Mouse (Mus musculus): Measurements from ENCODE around the gene Dimt1.
"Not testable (repeated sequence)": the region's sequence is repeated elsewhere in the genome, so short reads cannot be mapped to it uniquely, and the experiment has no call there.

Gene Dimt1

DNA sequence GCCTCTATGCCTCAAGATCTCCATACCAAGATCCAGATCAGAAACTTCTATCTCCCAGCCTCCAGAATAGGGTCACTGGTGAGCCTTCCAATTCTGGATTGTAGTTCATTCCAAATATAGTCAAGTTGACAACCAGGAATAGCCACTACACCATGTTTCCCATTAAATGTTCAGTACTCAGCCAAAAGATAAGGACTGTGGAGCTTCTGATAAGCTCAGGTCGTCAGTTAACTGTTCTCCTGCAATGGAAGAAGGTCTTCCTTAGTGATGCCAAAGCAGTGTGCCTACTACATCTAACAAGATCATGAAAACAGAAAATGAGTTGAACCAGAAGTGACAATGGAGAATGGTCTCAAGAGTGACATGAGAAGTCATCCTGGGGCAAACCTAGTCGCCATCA lies 50.0 kb downstream of the Dimt1 start:
- no peak for DNase-seq

- DNase-seq: not testable (repeated sequence)
Observed at GRCm38 (mm10) chr13:106997557-106997956, 50.6 kb downstream of the Dimt1 start.

DNA sequence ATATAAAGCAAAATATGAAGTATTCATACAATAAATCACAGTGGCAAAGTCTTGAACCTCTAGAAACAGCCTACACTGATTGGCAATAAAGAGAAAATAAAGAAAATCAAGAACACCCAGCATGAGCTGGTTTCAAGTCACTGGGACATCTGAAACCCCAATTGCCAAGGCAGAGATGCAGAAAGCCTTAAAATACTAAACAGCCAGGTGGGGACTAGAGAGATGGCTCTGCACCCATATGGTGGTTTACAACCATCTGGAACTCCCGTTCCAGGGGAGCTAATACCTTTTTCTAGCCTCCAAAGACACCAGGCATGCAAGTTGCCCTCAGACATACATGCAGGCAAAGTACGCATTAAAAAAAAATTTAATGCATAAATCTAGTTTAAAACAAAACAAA lies 51.1 kb downstream of the Dimt1 start:
- no peak for DNase-seq

DNA sequence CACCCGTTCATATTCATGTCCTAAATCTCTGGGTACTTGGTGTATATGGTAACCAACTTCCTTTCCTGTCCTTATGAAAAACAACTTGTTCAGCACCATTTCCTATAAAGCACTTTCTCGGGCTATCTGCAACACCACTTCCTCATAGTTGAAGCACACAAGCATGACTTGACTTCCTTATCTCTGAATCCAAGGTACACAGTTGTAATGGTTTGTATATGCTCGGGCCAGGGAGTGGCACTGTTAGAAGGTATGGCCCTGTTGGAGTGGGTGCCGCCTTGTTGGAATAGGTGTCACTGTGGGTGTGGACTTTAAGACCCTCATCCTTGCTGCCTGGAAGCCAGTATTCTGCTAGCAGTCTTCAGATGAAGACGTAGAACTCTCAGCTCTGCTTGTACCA lies 51.7 kb downstream of the Dimt1 start:
- peak; percentile 14 to 34 for DNase-seq

- no peak for DNase-seq
Observed at GRCm38 (mm10) chr13:107003211-107003610, 56.3 kb downstream of the Dimt1 start.

GRCm38 (mm10) chr13:107008174-107008573 lies 61.2 kb downstream of the Dimt1 start:
- DNase-seq: no peak

All from lung, adult 18-20 months (tissue).